Mouse (Mus musculus) CD4-positive, CD25-positive, alpha-beta regulatory T cell, adult 9 weeks (primary cell): ENCODE data around the gene Smok2b. TPM values are rescaled to one million over a fixed set of nuclear protein-coding genes. Genes with fewer than 3 reads are reported as not detected.

Experiments
- polyA plus RNA-seq: library from polyadenylated mRNA; unstranded; fragments of 100-300 nt; shearing (Covaris generic); gene quantifications from one replicate; pipeline ENCODE4 v1.2.1, GENCODE M21; 2017

Gene Smok2b
- not detected for polyA plus RNA-seq

GRCm38 (mm10) chr17:13229957-13230356, at the start of gene Smok2b:
Gene Smok2b, plus strand, starts transcription at chr17:13230257.

GRCm38 (mm10) chr17:13220888-13221287, 9.2 kb upstream of the Smok2b start, which contains the start of gene Smok2a:
Gene Smok2a, plus strand, starts transcription at chr17:13221188.

Other genes starting within 250 kb of the Smok2b start
- gene Wtap, start 236.1 kb upstream of the Smok2b start, polyA plus RNA-seq, result 17.3 TPM
- gene Sod2, start 223.4 kb upstream of the Smok2b start, polyA plus RNA-seq, result 132 TPM
- gene Gpr31b, start 178.0 kb upstream of the Smok2b start, polyA plus RNA-seq, result not detected
- 0.31 TPM for gene Tcp10b, start 169.2 kb upstream of the Smok2b start, polyA plus RNA-seq
- gene Unc93a, start 98.4 kb upstream of the Smok2b start, polyA plus RNA-seq, result not detected
- not detected for gene Smok2a, start 9.1 kb upstream of the Smok2b start, polyA plus RNA-seq
- gene Tcp10c, start 124.3 kb downstream of the Smok2b start, polyA plus RNA-seq, result not detected